Mouse (Mus musculus) layer of hippocampus, postnatal 10 days (tissue): Measurements from ENCODE around the gene Thra. TPM values are rescaled to one million over a fixed set of nuclear protein-coding genes. Genes with fewer than 3 reads are reported as not detected.

ENCODE experiments used
- DNase-seq, 2 experiments: peaks; one replicate each; pipeline ENCODE4 v3.0.0; 2021; ENCODE audit warnings: low spot score in 2 of 2
- long read RNA-seq: library from polyadenylated mRNA; stranded (forward); transcript quantifications from one replicate; pipeline ENCODE4 v2.0.0, GENCODE M21; 2023
- total RNA-seq, 2 experiments: library from RNA; stranded (reverse); gene quantifications; 2 replicates each; pipeline ENCODE4 v1.2.3; 2021

The Thra gene
- total RNA-seq: 1,000 to 10,000 TPM; 1,331 to 1,411 TPM
- long read RNA-seq, transcript Thra-203 (9 exons, 1,240 nt): minor isoform, 8 of 518 reads
- long read RNA-seq, transcript Thra-201 (10 exons, 2,452 nt): major isoform, 93 of 518 reads
- long read RNA-seq, partial matches to known transcripts: 358 of 518 reads
- long read RNA-seq, other reads (novel, unspliced or antisense): 59 of 518 reads

- peak; percentile 73 to 78 for DNase-seq
Observed at GRCm38 (mm10) chr11:98740393-98741050, at the start of gene Thra. Gene Thra, plus strand, starts transcription at chr11:98740638.

- DNase-seq: no peak
Observed at GRCm38 (mm10) chr11:98693201-98693600, 47.2 kb upstream of the Thra start.

- DNase-seq: no peak
Observed at GRCm38 (mm10) chr11:98693746-98694145, 46.7 kb upstream of the Thra start.

GRCm38 (mm10) chr11:98694301-98694700 is 46.1 kb upstream of the Thra start:
- no peak for DNase-seq

GRCm38 (mm10) chr11:98695408-98695807 is 45.0 kb upstream of the Thra start:
- no peak for DNase-seq

GRCm38 (mm10) chr11:98696454-98697216 is 43.8 kb upstream of the Thra start:
- no peak for DNase-seq

GRCm38 (mm10) chr11:98697225-98697624 is 43.2 kb upstream of the Thra start:
- no peak for DNase-seq

GRCm38 (mm10) chr11:98698849-98699640 is 41.4 kb upstream of the Thra start:
- DNase-seq: no peak

- peak; percentile 79 to 86 for DNase-seq
Observed at GRCm38 (mm10) chr11:98699911-98700310, 40.5 kb upstream of the Thra start.

- no peak for DNase-seq
Observed at GRCm38 (mm10) chr11:98701213-98701670, 39.2 kb upstream of the Thra start, which contains the start of gene Csf3. Gene Csf3, plus strand, starts transcription at chr11:98701263.

GRCm38 (mm10) chr11:98702323-98702722 is 38.1 kb upstream of the Thra start:
- no peak for DNase-seq

- no peak for DNase-seq
Observed at GRCm38 (mm10) chr11:98705021-98705420, 35.4 kb upstream of the Thra start.

GRCm38 (mm10) chr11:98707401-98708281 is 32.8 kb upstream of the Thra start:
- DNase-seq: no peak

- no peak for DNase-seq
Observed at GRCm38 (mm10) chr11:98708282-98708956, 32.0 kb upstream of the Thra start.

GRCm38 (mm10) chr11:98709001-98709741 is 31.3 kb upstream of the Thra start:
- DNase-seq: no peak

GRCm38 (mm10) chr11:98710416-98711045 is 29.9 kb upstream of the Thra start:
- DNase-seq: peak; percentile 87 to 90

GRCm38 (mm10) chr11:98711046-98711434 is 29.4 kb upstream of the Thra start:
- DNase-seq: no peak

GRCm38 (mm10) chr11:98712009-98712408 is 28.4 kb upstream of the Thra start:
- peak in 1 of 2 experiments; percentile 54 for DNase-seq
